Mouse (Mus musculus) c-Kit-positive CD71-negative TER-119-negative erythroid progenitor cells, embryonic 14.5 days (primary cell): Measurements from ENCODE around the gene Pex7.
A peak's percentile ranks its signal among the peaks of the same experiment; 100 is the strongest.

Experiments used
- DNase-seq: peaks from one replicate; pipeline ENCODE4 v3.0.0-alpha.2; 2013; ENCODE audit warnings: low read depth

Pex7 gene

GRCm38 (mm10) chr10:19907246-19907804 is at the start of gene Pex7:
Gene Pex7, minus strand, starts transcription at chr10:19907689.
- peak; percentile 86 for DNase-seq

GRCm38 (mm10) chr10:19956745-19957144 is 49.3 kb upstream of the Pex7 start:
- no peak for DNase-seq

DNA sequence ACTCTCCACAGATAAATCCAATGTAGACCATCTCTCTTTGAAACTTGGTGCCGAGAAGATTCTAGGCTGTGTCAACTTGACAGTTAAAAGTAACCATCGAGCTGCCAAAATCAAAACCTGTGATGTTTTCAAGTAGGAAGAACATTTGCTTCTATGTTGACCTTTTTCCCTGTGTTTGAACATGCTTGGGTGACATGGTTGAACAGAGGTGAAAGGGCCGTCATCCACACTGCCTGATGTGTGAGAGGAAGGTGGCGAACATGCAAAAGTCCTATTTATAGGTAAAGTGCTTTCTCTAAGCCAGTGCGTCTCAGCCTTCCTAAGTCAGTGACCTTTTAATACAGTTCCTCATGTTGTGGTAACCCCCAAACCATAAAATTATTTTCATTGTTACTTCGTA is 48.3 kb upstream of the Pex7 start:
- DNase-seq = no peak

DNA sequence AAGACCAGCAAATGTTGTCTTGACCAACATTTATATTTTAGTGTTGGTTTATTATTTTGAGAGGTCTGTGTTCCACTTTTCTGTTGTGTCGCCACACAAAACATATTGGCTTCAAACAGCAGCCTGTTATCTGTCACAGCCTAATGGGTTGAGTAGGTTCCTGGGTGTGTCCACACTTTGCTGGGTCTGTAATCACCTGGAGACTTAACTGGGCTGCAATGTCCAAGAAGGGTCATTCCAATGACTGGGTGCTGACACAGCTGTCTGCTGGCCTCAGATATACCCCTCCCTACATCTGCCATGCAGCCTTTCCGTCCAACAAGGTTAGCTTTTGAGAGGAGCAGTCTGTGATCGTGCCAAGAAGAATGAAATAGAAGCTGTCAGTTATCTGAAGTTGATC is 47.1 kb upstream of the Pex7 start:
- DNase-seq = no peak

- DNase-seq = no peak
Observed at GRCm38 (mm10) chr10:19953032-19953761, 45.7 kb upstream of the Pex7 start.

- DNase-seq = no peak
Observed at GRCm38 (mm10) chr10:19949106-19949505, 41.6 kb upstream of the Pex7 start.

DNA sequence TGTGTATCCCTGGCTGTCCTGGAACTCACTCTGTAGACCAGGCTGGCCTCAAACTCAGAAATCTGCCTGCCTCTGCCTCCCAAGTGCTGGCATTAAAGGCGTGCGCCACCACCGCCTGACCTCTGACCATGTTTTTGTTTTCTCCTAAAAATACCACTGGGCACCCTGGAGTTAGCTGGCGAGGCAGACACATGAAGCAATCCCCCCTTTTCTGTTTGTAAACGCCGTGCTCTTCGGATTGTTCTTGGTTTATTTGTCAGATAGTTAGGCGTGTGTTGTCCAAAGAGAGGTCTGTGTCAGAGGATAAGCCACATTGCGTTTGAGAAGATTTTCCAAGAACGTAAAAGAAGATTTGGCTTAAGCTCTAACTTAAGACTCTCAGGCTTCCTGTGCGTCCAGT is 40.9 kb upstream of the Pex7 start:
- DNase-seq = no peak

DNA sequence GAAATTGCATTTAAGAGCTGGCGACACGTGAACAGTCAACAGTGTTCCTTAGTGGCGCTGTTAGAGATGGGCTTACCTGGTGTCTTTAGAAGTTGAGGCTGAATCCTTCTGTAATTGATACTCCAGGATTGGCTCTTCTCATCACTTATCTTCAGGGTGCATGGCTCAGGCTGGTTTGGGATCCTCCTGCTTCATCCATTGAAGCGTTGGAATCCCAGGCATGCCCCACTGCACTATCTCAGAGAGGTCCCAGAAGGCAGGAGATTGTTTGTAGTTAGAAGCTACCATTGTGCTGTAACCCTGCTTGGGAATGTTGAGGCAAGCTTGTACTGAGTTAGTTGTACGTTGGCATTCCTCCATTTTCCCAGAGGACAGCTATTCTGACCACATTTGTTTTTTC is 40.4 kb upstream of the Pex7 start:
- no peak for DNase-seq

DNA sequence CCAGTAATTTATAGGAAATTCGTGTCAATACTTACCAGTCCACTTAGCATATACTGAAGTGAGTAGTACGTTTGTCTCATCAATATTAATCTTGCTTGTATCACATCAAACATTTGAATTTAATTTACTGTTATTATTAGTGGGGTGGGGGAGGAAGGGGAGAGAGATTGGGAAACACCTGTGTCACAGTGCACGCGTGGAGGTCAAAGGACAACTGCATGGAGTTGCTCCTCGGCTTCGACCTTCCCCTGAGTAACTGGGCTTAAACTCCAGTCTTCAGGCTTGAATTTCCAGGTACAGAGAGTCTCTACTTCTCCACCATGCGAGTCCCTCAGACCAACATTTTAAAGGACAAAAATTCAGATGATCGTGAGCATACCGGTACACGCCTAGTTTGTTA is 40.0 kb upstream of the Pex7 start:
- no peak for DNase-seq

GRCm38 (mm10) chr10:19946644-19947043 is 39.2 kb upstream of the Pex7 start:
- DNase-seq = no peak

- DNase-seq = no peak
Observed at GRCm38 (mm10) chr10:19945651-19946050, 38.2 kb upstream of the Pex7 start.

DNA sequence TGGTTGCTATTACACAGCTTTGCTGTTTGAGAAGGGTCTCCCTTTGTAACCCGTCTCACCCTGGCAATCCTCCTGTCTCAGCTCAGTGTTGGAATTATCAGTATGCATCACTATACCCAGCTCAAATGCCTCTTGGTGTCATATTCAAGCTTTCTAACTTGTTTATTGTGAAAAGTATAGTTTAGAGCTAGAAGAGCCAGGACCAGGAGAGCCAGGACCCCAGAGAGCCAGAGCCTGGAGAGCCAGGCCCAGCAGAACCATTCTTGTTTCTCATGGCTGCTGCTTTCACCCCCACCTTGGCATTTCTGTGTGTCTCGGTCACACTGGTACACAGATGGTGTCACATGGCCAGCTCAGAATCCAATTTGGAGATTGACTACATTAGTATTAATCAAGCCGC is 35.1 kb upstream of the Pex7 start:
- DNase-seq = no peak

DNA sequence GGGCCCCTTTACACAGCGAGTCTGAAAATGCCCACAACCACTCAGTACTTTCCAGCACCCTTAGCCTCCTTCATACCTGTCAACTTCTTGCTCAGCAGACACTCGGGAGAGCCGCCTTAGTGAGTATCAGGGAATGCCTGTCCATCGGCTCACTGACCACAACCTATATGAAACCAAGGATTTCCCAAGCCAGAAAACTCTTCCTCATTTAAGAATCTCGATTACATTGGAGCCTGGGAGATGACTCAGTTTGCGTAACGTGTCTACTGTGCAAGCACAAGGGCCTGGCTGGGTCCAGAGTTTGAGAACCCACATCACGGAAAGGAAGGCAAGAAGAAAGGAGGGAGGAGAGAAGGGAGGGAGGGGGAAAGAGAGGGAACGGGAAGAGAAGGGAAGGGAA is 34.4 kb upstream of the Pex7 start:
- DNase-seq = no peak

- DNase-seq = no peak
Observed at GRCm38 (mm10) chr10:19941063-19941462, 33.6 kb upstream of the Pex7 start.

DNA sequence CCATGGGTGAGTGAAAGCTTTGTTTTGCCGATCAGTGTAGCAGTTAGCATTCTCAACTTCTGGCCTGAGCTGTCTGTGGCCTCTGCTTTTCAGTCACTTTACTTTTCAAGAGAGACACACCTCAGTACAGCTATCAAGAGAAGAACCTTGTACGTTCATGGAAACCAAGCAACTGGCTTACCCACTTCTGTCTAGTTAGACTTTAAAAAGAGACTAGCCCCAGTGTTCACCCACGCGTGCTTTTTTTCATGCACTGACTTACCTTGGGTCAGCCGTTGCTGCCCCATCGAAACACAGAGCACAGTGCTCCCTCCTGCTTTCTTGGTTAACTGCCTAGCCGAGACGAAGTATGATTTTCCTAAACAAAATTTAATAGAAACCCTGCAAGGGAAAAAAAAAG is 33.1 kb upstream of the Pex7 start:
- DNase-seq = no peak

- no peak for DNase-seq
Observed at GRCm38 (mm10) chr10:19940127-19940526, 32.6 kb upstream of the Pex7 start.

DNA sequence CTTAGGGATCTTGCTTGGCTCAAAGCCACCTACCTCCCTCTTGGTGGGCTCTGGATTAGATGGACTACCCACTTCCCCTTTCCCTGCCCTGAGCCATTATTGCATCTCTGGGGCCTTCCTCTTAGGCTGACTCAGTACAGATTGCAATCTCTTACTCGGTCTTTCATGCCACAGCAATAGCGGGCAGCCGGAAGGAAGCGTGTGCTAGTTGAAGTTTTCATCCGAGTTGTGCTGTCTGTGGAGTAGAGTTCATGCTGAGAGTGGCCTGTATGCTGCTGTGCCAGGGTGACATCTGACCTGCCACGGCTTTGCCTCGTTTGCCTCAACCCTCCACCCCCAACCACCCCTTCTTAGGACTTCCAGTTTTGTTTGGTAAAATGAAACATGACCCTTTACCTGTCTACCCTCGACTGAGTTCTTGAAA is 31.8 kb upstream of the Pex7 start:
- DNase-seq = peak; percentile 63

- no peak for DNase-seq
Observed at GRCm38 (mm10) chr10:19938738-19939137, 31.2 kb upstream of the Pex7 start.

- DNase-seq = no peak
Observed at GRCm38 (mm10) chr10:19936961-19937708, 29.6 kb upstream of the Pex7 start.

DNA sequence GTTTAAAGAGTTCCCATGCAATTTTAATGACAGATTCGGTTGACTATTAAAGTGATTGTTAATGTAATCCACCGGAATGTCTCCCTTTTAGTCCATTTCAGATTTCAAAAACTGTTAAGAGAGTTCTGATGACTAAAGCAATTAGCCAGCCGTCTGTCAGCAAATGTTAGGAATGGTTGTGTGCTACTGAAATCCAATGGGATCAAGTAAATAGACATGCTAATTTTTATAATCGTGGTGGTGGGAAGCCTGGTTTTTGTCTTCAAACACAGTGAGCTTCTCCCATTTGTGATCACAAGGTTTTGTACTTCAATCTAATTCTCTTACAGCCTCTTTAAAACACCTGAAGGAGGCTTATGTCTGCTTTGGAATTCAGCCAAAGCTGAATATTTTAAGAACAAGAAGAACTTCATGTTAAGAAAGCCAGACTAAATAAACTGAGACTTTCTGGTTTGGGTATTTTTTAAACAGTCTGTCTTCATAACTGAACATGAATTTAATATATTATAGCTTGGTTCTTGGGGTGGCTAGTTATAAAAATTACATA is 28.4 kb upstream of the Pex7 start:
- no peak for DNase-seq

DNA sequence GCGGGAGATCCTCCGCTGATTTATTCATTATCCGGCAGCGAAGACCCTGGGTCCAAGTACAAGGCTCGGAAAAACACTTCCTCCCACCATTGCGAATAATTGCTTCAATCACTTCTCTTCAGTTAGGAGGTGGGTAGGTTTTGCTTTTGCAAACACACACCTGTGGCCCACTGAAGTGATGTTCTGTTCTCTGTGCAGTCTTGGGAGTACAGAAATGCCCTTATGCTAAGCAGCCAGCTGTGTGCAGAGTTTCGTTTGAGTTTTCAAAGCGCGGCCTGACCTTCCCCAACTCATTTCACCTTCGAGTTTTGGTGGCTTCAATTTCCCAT is 27.8 kb upstream of the Pex7 start:
- DNase-seq = no peak

- DNase-seq = no peak
Observed at GRCm38 (mm10) chr10:19934384-19935294, 27.1 kb upstream of the Pex7 start, which contains the start of gene Map3k5. Gene Map3k5, plus strand, starts transcription at chr10:19934472.
